8 mouse cellular contexts compared by ENCODE assay signal in genomic region chr17:45958094-45958881, GRCm38 (mm10).
DNase-seq lines count a peak whose midpoint lies in the region; ATAC-seq and TF ChIP-seq lines count a peak whose summit lies in the region.

No protein-coding gene starts in this region.

- H3K9me3 ChIP-seq in midbrain, embryonic 10.5 days (replicated peaks), result no peaks in the 10 kb centered on the region
- no peaks in the 10 kb centered on the region for H3K9me3 ChIP-seq in heart, embryonic 11.5 days (replicated peaks; ENCODE audit: control insufficient read depth, low read length)

- WGBS in heart, adult 2 months, result 68% methylated on average over 7 of the region's 7 CpGs
- 92% methylated on average over 7 of the region's 7 CpGs for whole genome bisulfite sequencing in midbrain, embryonic 10.5 days
- WGBS in heart, embryonic 11.5 days (ENCODE audit: insufficient replicate concordance), result 78% methylated on average over 7 of the region's 7 CpGs

- no peak for TF ChIP-seq POLR2A in heart, adult 2 months (IDR thresholded peaks at IDR 0.05; ENCODE audit: insufficient read depth, low read depth, low read length)

- no peaks in the 10 kb centered on the region for H3K79me2 ChIP-seq in heart, adult 2 months (replicated peaks; ENCODE audit: control insufficient read depth, insufficient read depth, low read length)

- TF ChIP-seq CTCF in heart, adult 2 months (IDR thresholded peaks at IDR 0.05), result peak; percentile 63

- H3K27me3 ChIP-seq in heart, adult 2 months (ENCODE audit: control insufficient read depth, insufficient read depth, low read length), result no peaks in the 10 kb centered on the region
- no peaks in the 10 kb centered on the region for H3K27me3 ChIP-seq in midbrain, embryonic 10.5 days (ENCODE audit: low read depth, poor library complexity, severe bottlenecking)
- H3K27me3 ChIP-seq in heart, embryonic 11.5 days (ENCODE audit: control insufficient read depth, insufficient read depth, low read length), result 0 out of 2 replicates have a peak, but pooled peaks cover 2% of the 10 kb centered on the region

- no peaks in the 10 kb centered on the region for H3K4me1 ChIP-seq in heart, adult 2 months (ENCODE audit: control insufficient read depth, insufficient read depth, low read length)
- peaks cover 6% of the 10 kb centered on the region; the same call in 1 of the 2 replicates for H3K4me1 ChIP-seq in midbrain, embryonic 10.5 days
- peaks cover 4% of the 10 kb centered on the region; the same call in 1 of the 2 replicates for H3K4me1 ChIP-seq in heart, embryonic 11.5 days (ENCODE audit: control insufficient read depth, insufficient read depth, low read length)

- intact Hi-C loops in heart, adult 2 months (cut with DNase I), result loop anchor here (5.0 kb wide), 2 partner anchors 74 to 174 kb away; partner anchors contain the start of gene Vegfa
- intact Hi-C loops in heart, postnatal 36 days (cut with DNase I), result loop anchor here (5.0 kb wide), 1 partner anchor 74 kb away; the partner anchor contains the start of gene Vegfa

- no peak overlapping the region for H3K4me2 ChIP-seq in heart, embryonic 11.5 days

- H3K36me3 ChIP-seq in heart, adult 2 months (ENCODE audit: control insufficient read depth, insufficient read depth, low read length), result no peaks in the 10 kb centered on the region
- no peaks in the 10 kb centered on the region for H3K36me3 ChIP-seq in midbrain, embryonic 10.5 days
- H3K36me3 ChIP-seq in heart, embryonic 11.5 days (ENCODE audit: control insufficient read depth, insufficient read depth, low read length), result no peaks in the 10 kb centered on the region

- ATAC-seq in heart, embryonic 11.5 days (replicated peaks; ENCODE audit: insufficient number of reproducible peaks, low FRiP score, low TSS enrichment), result no peak; the same call in 1 of the 2 replicates

- H3K4me3 ChIP-seq in heart, adult 2 months, result no peak overlapping the region
- no peak overlapping the region for H3K4me3 ChIP-seq in midbrain, embryonic 10.5 days
- H3K4me3 ChIP-seq in heart, embryonic 11.5 days (ENCODE audit: low read depth, low read length), result no peak overlapping the region

- no peak overlapping the region for H3K9ac ChIP-seq in heart, adult 2 months (ENCODE audit: low read depth, low read length)
- no peak overlapping the region for H3K9ac ChIP-seq in heart, embryonic 11.5 days (ENCODE audit: low read depth, low read length)

- H3K27ac ChIP-seq in heart, adult 2 months, result no peak overlapping the region
- no peak overlapping the region for H3K27ac ChIP-seq in midbrain, embryonic 10.5 days (replicated peaks)
- H3K27ac ChIP-seq in heart, embryonic 11.5 days (ENCODE audit: low read depth, low read length), result no peak overlapping the region

- TF ChIP-seq EP300 in heart, adult 2 months (IDR thresholded peaks at IDR 0.05; ENCODE audit: insufficient read depth, low read depth, low read length), result no peak

- DNase-seq in heart, adult 2 months, result no peak
- no peak for DNase-seq in heart, postnatal 36 days
- DNase-seq in adrenal gland, adult 18-20 months (ENCODE audit: low spot score in 2 of 2), result peak; percentile 43
- peak; percentile 80 to 83 for DNase-seq in kidney, adult 8-10 months
- peak; percentile 79 for DNase-seq in lung, postnatal 36 days
- no peak for DNase-seq in thymus, postnatal 10 days (ENCODE audit: low spot score in 2 of 2)
- DNase-seq in midbrain, embryonic 10.5 days (ENCODE audit: low spot score), result no peak

Comparison
In these comparisons a context has a peak if more than half of its experiments do, and no peak if none do; other contexts are left out.
1. DNase-seq: peak in adrenal gland, adult 18-20 months (2 of 2), kidney, adult 8-10 months (2 of 2) and lung, postnatal 36 days (single experiment); none in heart, adult 2 months (0 of 2), heart, postnatal 36 days (0 of 2), thymus, postnatal 10 days (0 of 2) and midbrain, embryonic 10.5 days (single experiment).